Mouse (Mus musculus) heart, embryonic 14.5 days (tissue): ENCODE results near the gene Paqr3. TPM values are rescaled to one million over a fixed set of nuclear protein-coding genes. Genes with fewer than 3 reads are reported as not detected.

Source experiments
- ATAC-seq: fragments of 200-750 bp; cut with Nextera tagmentation; 2 replicates; pipeline ENCODE4 v1.8.0; 2017; ENCODE audit warnings: low read depth, moderate TSS enrichment; ENCODE audit not compliant: insufficient number of reproducible peaks, insufficient read depth, low FRiP score
- H3K27ac ChIP-seq, 2 experiments: fragments of 200-500 bp in 1 of 2; fragments of 300-500 bp in 1 of 2; sonication (generic) in 1 of 2; replicated peaks in 1 of 2; 2 replicates each; pipeline ENCODE4 v1.5.1; 2012 to 2014; ENCODE audit warnings: low read depth in 2 of 2, low read length in 2 of 2, control low read depth in 1 of 2, mild to moderate bottlenecking in 1 of 2, mixed read lengths in 1 of 2; ENCODE audit not compliant: control insufficient read depth in 1 of 2, insufficient read depth in 1 of 2
- H3K27me3 ChIP-seq: fragments of 300-500 bp; sonication (generic); 2 replicates; pipeline ENCODE4 v1.6.1; 2014; ENCODE audit warnings: mild to moderate bottlenecking, low read length, control low read depth; ENCODE audit not compliant: control insufficient read depth, insufficient read depth
- H3K36me3 ChIP-seq: fragments of 300-500 bp; sonication (generic); 2 replicates; pipeline ENCODE4 v1.6.1; 2014; ENCODE audit warnings: mild to moderate bottlenecking, control low read depth, low read length, mixed read lengths; ENCODE audit not compliant: control insufficient read depth, insufficient read depth
- H3K4me1 ChIP-seq, 2 experiments: fragments of 200-500 bp in 1 of 2; fragments of 300-500 bp in 1 of 2; sonication (generic) in 1 of 2; 2 replicates each; pipeline ENCODE4 v1.6.1; 2012 to 2014; ENCODE audit warnings: low read length in 2 of 2, control low read depth in 1 of 2, mixed read lengths in 1 of 2; ENCODE audit not compliant: control insufficient read depth in 2 of 2, insufficient read depth in 2 of 2
- H3K4me2 ChIP-seq: fragments of 300-500 bp; sonication (generic); 2 replicates; pipeline ENCODE4 v1.6.1; 2014; ENCODE audit warnings: mild to moderate bottlenecking, low read length
- H3K4me3 ChIP-seq, 2 experiments: fragments of 200-500 bp in 1 of 2; fragments of 300-500 bp in 1 of 2; sonication (generic) in 1 of 2; 2 replicates each; pipeline ENCODE4 v1.5.1; 2012 to 2014; ENCODE audit warnings: low read length in 2 of 2, mild to moderate bottlenecking in 2 of 2, control low read depth in 1 of 2, low read depth in 1 of 2, moderate library complexity in 1 of 2; ENCODE audit not compliant: control insufficient read depth in 1 of 2, insufficient read depth in 1 of 2
- H3K9ac ChIP-seq: fragments of 300-500 bp; sonication (generic); 2 replicates; pipeline ENCODE4 v1.6.1; 2014; ENCODE audit warnings: mild to moderate bottlenecking, low read length
- H3K9me3 ChIP-seq: fragments of 300-500 bp; sonication (generic); 2 replicates; pipeline ENCODE4 v1.6.1; 2016; ENCODE audit warnings: low read length, control low read depth; ENCODE audit not compliant: control insufficient read depth
- WGBS: fragments of 180-500 bp; shearing (Covaris S2); extraction: QIAGEN DNeasy Blood & Tissue Kit; methylation state at CpG from one replicate; pipeline ENCODE4 v1.1.7; 2014; 5-methylcytosine and 5-hydroxymethylcytosine counted together
- polyA plus RNA-seq: library from polyadenylated mRNA; unstranded; fragments of >200 nt; fragmentation: Nextera tagmentation; extraction: Ambion mirVana; gene quantifications from 2 replicates; pipeline ENCODE4 v1.2.1, GENCODE M21; 2014

The Paqr3 gene
- polyA plus RNA-seq = 0.70 and 2.6 TPM in 2 replicates

GRCm38 (mm10) chr5:97111207-97111910 is at the start of gene Paqr3:
Gene Paqr3 (minus strand): TSS chr5:97111596.
- 0 out of 4 replicates have a peak within 1 kb of the TSS, but pooled peaks of 1 of the 2 experiments have one; percentile 46 for H3K27ac ChIP-seq
- H3K27me3 ChIP-seq = no peaks in the 10 kb centered on the region
- WGBS = under 1% methylated on average over 59 of the region's 62 CpGs
- H3K4me1 ChIP-seq = no peaks in the 10 kb centered on the region; a peak in 1 of 4 replicates
- ATAC-seq = peak; percentile 98
- peak within 1 kb of the TSS; percentile 57 to 58 for H3K4me3 ChIP-seq
- H3K4me2 ChIP-seq = peak within 1 kb of the TSS; percentile 85
- no peaks in the 10 kb centered on the region for H3K36me3 ChIP-seq
- no peaks in the 10 kb centered on the region for H3K9me3 ChIP-seq
- H3K9ac ChIP-seq = peak within 1 kb of the TSS; percentile 76

- Histone ChIP-seq H3K4me1 (no peaks in the 10 kb centered on the region), H3K27me3 (no peaks in the 10 kb centered on the region), H3K4me3 (no peak overlapping the region), H3K27ac (no peak overlapping the region), H3K9me3 (no peaks in the 10 kb centered on the region), H3K36me3 (no peaks in the 10 kb centered on the region), H3K9ac (no peak overlapping the region), H3K4me2 (no peak overlapping the region)
- ATAC-seq = no peak
- 26% methylated on average over 1 of the region's 1 CpGs for WGBS
These were observed 43.3 kb upstream of the Paqr3 start for GRCm38 (mm10) chr5:97154688-97155087.

GRCm38 (mm10) chr5:97135331-97135730 is 23.9 kb upstream of the Paqr3 start:
- H3K4me1 ChIP-seq = peaks cover 0 to 4% of the 10 kb centered on the region in 2 experiments; a peak in 1 of 4 replicates
- H3K27me3 ChIP-seq = no peaks in the 10 kb centered on the region
- no peaks in the 10 kb centered on the region for H3K36me3 ChIP-seq
- no peak overlapping the region for H3K9ac ChIP-seq
- H3K4me2 ChIP-seq = no peak overlapping the region
- H3K9me3 ChIP-seq = no peaks in the 10 kb centered on the region
- no peak for ATAC-seq
- no peak overlapping the region for H3K27ac ChIP-seq
- WGBS = 65% methylated on average over 2 of the region's 2 CpGs
- no peak overlapping the region for H3K4me3 ChIP-seq

GRCm38 (mm10) chr5:97129589-97129988 is 18.2 kb upstream of the Paqr3 start:
- no peaks in the 10 kb centered on the region for H3K4me1 ChIP-seq
- no peak overlapping the region for H3K4me2 ChIP-seq
- no peak overlapping the region for H3K4me3 ChIP-seq
- no peaks in the 10 kb centered on the region for H3K9me3 ChIP-seq
- no peak for ATAC-seq
- H3K27me3 ChIP-seq = no peaks in the 10 kb centered on the region
- H3K36me3 ChIP-seq = no peaks in the 10 kb centered on the region
- no peak overlapping the region for H3K27ac ChIP-seq
- H3K9ac ChIP-seq = no peak overlapping the region
- 91% methylated on average over 2 of the region's 2 CpGs for WGBS

- H3K4me2 ChIP-seq = peak overlapping the region; percentile 36; the same call in 1 of the 2 replicates
These were observed 17.1 kb upstream of the Paqr3 start for GRCm38 (mm10) chr5:97128242-97129226.

GRCm38 (mm10) chr5:97127284-97127683 is 15.9 kb upstream of the Paqr3 start:
- no peak overlapping the region for H3K4me3 ChIP-seq
- H3K9me3 ChIP-seq = no peaks in the 10 kb centered on the region
- no peak overlapping the region for H3K27ac ChIP-seq
- H3K27me3 ChIP-seq = no peaks in the 10 kb centered on the region
- H3K36me3 ChIP-seq = no peaks in the 10 kb centered on the region
- ATAC-seq = no peak
- H3K9ac ChIP-seq = no peak overlapping the region
- H3K4me1 ChIP-seq = no peaks in the 10 kb centered on the region
- no peak overlapping the region for H3K4me2 ChIP-seq
- WGBS = 84% methylated on average over 6 of the region's 6 CpGs

More at GRCm38 (mm10) chr5:97128242-97129226, 17.1 kb upstream of the Paqr3 start:
- no peak overlapping the region for H3K9ac ChIP-seq
- 44% methylated on average over 21 of the region's 21 CpGs for WGBS
- H3K4me1 ChIP-seq = no peaks in the 10 kb centered on the region
- no peak overlapping the region for H3K27ac ChIP-seq
- no peak overlapping the region for H3K4me3 ChIP-seq
- H3K9me3 ChIP-seq = no peaks in the 10 kb centered on the region
- no peaks in the 10 kb centered on the region for H3K27me3 ChIP-seq
- H3K36me3 ChIP-seq = no peaks in the 10 kb centered on the region
- ATAC-seq = no peak

GRCm38 (mm10) chr5:97126005-97126404 is 14.6 kb upstream of the Paqr3 start:
- H3K9ac ChIP-seq = no peak overlapping the region
- H3K4me3 ChIP-seq = no peak overlapping the region
- no peak overlapping the region for H3K27ac ChIP-seq
- H3K27me3 ChIP-seq = no peaks in the 10 kb centered on the region
- no peaks in the 10 kb centered on the region for H3K36me3 ChIP-seq
- no peak for ATAC-seq
- no peaks in the 10 kb centered on the region for H3K9me3 ChIP-seq
- 15% methylated on average over 4 of the region's 4 CpGs for WGBS
- no peaks in the 10 kb centered on the region for H3K4me1 ChIP-seq
- no peak overlapping the region for H3K4me2 ChIP-seq
